Mouse (Mus musculus): ENCODE measurements around the gene Foxk1.

The Foxk1 gene

GRCm38 (mm10) chr5:142400981-142401640 lies at the start of gene Foxk1:
Gene Foxk1 (plus strand): TSS chr5:142401497.
- peak; percentile 54 for DNase-seq (ENCODE audit: low read depth)

GRCm38 (mm10) chr5:142352336-142352892 lies 48.9 kb upstream of the Foxk1 start:
- DNase-seq (ENCODE audit: low read depth), result no peak

DNA sequence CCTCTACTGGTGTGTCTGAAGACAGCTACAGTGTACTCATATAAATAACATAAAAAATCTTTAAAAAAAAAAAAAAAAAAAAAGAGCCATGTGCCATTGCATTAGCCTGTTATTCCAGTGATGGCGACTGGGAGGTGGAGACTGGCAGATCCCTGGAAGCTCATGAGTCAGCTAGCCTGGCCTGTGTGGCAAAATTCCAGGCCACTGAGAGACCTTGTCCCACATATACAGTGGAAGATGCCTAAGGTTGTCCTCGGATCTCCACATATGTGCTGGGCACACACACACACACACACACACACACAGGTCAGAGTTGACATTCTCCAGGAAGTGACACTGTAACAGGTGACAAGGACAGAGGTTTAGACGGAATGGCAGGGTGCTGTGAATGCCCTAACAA lies 46.2 kb upstream of the Foxk1 start:
- DNase-seq (ENCODE audit: low read depth), result no peak

DNA sequence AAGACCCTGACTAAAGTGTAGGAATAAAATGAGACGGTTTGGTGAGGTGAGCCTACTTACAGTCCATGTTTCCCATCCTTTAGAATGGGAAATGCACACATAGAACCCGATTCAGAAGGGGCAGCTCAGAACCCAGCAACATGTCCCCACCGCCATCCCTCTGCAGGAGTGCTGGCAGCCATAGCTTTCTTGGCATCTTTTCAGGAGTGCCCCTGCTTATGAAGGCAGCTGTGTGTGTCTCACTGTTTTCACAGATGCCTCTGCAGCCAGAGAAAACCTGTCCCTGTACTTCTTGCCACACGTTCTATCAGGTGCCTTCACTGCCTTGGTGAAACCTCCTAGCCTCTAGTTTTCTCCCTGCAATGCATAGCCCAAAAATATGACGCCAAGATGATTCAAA lies 40.1 kb upstream of the Foxk1 start:
- DNase-seq (ENCODE audit: low read depth), result no peak

DNA sequence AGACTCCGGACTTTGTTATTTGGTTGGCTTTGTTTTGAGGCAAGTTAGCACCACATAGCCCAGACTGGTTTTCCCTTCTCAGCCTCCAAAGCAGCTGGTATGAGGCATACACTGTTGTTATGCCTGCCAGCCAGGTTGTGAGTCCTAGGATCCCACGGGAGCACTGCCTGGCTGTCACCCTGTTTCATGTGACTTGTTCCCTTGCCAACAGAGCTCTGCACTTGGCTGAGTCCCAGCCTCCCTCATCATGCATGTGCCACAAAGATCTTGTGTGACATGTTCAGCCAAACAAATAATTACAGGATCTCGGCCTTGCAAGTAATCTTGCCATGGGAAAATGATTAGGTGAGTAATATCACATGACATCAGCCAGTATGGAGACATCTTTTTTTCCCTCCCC lies 38.4 kb upstream of the Foxk1 start:
- no peak for DNase-seq (ENCODE audit: low read depth)

GRCm38 (mm10) chr5:142364095-142364494 lies 37.2 kb upstream of the Foxk1 start:
- no peak for DNase-seq (ENCODE audit: low read depth)

DNA sequence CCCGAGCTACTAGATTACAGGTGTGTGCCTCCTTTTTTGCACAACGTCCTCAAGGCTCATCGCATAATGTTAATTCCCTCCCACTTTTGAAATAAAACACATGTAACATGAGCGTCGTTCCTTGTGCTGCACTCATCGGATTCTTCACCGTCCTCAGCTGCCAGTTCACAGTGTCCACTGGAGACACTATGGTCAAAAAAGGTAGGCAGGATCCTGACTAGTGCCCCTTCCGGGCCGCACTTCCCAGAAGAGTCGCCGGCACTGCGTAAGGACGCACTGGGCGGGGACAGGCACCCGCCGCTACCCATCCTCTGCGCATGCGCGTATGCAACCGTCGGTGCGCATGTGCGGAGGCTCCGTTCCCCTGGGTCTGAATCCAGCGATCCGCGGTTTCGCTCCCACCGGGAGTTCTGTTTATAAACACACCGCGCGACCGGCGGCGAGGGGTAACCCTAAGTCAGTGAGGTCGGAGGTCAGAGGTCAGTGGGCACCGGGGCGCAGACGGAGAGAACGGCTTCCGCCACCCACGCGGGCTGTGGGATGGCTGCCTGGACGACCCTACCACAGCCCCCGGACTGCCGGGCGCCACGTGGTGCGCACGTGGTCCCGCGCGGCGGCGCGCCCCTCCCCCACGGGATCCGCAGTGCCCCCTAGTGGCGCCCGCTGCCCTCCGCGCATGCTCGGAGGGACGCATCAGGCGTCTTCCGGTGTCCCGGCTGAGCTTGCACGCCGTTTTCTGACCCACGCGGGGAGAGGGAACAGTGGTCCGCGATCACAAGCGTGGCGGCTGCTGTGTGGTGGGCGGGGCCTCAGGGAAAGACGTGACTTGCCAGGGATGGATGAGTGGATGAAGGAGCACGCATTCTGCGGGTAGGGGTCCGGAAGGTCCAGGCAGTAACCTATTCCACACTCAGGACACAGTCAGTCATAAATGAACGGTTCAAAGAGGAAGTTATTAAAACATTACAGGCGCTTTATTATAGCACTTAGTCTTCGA lies 33.9 kb upstream of the Foxk1 start:
- peak; percentile 88 for DNase-seq (ENCODE audit: low read depth)

DNA sequence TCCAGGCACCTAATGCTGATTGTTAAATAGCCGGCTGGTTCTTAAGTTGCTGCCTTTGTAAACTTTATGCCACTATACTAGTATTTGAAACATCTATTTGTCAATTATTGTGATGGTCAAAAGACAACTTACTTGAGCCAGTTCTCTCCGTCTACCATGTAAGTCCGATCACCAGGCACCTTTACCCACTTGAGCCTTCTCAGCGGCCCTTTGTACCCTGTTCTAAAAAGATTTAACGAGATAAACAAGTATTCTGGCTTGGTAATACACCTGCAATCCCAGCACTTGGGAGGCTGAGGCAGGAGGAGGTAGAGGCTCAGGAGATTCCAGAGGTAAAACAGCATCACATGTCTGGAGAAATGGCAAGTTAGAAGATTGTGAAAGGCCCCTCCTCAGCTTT lies 33.2 kb upstream of the Foxk1 start:
- DNase-seq (ENCODE audit: low read depth), result no peak

GRCm38 (mm10) chr5:142370406-142371171 lies 30.7 kb upstream of the Foxk1 start:
- no peak for DNase-seq (ENCODE audit: low read depth)

GRCm38 (mm10) chr5:142371172-142372155 lies 29.8 kb upstream of the Foxk1 start:
- no peak for DNase-seq (ENCODE audit: low read depth)

DNA sequence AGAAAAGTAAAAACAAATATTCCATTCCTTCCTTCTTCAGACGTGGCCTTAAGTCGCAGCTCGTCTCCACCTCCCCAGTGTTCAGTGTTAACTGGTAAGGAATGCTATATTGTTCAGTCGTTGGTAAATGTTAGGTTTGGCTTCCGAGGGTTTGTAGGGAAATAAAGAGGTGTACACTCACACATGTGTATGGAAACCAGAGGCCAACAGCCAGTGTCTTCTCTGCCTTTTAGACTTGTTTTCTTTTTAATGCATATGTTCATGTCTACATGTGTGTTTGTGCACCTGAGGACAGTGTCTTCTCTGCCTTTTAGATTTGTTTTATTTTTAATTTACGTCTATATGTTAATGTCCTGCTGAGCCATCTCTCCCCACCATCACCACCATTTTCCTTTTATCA lies 29.1 kb upstream of the Foxk1 start:
- no peak for DNase-seq (ENCODE audit: low read depth)

DNA sequence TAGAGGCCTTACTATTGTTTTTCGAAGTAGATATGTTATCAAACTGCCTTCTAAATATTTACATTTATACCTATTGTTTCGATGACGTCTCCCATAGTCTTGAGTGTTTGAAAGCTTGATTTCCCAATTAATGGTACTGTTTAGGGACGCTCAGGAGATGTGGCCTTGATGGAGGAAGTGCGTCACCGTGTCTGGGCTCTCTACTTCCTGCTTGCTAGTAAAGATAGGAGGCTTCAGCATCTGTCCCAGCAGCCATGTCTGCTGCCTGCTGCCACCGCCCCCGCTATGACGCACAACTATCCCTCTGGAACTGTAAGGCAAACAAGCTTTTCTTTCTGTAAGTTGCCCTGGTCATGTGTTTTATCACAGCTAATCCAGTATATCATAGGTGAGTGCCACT lies 27.0 kb upstream of the Foxk1 start:
- no peak for DNase-seq (ENCODE audit: low read depth)

DNA sequence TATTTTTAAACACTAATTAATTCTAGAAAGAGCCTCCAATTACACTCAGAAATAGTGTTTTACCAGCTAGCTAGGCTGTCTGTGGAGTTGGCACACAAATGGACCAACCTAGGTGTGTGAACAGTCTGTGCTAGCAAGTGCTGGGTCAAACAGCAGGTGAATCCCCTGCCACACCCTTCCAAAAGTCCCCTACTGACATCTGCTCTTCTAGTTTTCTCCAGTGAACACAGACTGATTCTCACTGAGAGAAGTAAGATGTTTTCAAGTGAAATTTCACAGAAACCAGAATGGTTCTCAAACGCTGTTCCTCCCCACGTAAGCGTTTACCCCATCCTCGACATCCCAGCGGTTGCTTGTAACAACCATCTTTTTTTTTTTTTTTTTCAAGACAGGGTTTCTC lies 25.7 kb upstream of the Foxk1 start:
- no peak for DNase-seq (ENCODE audit: low read depth)

GRCm38 (mm10) chr5:142376071-142376470 lies 25.2 kb upstream of the Foxk1 start:
- DNase-seq (ENCODE audit: low read depth), result no peak

DNA sequence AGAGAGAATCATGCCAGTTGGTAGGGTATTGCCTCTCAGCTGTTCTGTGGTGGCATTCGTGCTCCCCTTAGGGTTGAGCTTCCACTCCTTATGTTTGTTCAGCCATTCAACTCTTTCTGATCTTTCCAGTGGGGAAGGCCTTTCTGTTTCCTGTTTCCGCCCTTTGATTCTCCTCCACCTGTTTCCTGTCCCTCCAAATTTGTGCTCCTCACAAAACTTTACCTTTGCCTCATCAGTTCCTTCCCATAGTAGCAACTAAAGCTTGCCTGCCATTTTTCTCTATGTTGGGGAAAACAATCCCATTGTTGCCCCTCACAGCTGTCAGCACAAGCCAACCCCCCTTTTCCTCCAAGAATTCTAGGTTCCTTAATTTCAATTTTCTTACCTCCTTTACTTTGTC lies 23.2 kb upstream of the Foxk1 start:
- no peak for DNase-seq (ENCODE audit: low read depth)

DNA sequence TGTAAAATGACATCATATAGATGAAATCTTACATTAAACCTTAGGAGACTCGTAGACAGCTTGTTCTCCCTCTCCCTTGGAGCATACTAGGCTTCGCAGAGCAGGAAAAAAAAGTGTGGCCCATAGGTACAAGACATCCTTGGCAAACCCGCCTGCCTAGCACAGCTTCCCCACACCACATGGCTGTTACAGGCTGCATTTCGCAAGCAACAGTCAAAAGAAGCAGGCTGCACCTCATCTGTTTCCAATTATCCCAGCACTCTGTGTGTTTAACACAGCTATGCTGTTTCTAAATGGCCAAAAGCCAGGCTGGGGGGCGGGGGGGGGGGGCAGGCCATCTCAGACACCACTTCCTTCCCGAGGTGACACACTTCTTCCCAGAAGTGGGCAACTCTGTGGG lies 20.8 kb upstream of the Foxk1 start:
- DNase-seq (ENCODE audit: low read depth), result no peak

DNA sequence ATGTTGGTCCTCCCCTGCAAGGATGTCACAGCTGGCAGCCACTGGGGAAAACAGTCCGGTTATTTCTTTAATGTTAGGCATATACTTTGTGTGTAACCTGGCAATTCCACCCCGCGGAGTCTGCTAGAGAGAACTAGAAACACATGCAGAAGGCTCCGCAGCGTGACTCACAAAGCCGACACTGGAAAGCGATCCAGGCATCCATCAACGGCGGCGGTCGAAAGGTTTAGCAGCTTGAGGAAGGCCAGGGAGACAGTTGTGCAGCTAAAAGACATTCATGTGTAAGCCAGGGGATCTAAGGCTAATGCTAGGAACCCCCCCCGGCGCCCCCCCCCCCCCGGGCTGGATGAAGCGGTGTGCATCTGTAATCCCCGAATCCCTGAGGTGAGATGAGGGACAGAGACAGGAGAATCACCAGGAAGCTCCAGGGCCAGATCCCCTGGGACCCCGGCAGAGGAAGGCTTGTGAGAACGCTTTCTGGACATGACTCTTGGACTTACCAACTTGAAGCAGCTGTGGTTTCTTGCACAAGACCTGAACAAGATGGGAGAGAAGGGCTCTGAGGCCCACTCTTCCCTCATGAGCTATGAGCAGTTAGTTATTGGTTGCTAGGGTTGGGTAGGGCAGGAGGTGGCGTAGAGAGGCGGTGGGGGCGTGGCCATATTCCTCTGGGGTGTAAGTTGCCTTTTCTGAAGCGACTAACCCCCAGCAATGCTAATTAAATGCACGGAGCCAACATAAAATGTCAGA lies 16.2 kb upstream of the Foxk1 start:
- no peak for DNase-seq (ENCODE audit: low read depth)

DNA sequence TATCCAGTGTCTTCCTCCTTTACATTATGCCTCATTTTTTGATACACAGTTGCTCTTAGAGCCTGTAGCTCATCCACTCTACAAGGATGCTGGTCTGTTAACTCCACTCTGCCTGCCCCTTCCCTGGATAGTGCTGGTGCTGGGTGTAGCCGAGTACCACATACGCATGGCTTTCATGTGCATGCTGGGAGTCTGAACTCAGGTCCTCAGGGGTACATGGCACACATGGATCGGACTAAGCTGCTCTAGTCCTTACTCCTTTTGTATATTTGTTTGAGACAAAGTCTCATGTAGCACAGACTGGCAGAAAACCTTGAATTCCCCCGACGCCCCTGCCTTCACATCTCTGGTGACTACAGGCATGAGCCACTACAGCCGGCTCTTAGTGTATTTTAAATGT lies 15.0 kb upstream of the Foxk1 start:
- DNase-seq (ENCODE audit: low read depth), result no peak

DNA sequence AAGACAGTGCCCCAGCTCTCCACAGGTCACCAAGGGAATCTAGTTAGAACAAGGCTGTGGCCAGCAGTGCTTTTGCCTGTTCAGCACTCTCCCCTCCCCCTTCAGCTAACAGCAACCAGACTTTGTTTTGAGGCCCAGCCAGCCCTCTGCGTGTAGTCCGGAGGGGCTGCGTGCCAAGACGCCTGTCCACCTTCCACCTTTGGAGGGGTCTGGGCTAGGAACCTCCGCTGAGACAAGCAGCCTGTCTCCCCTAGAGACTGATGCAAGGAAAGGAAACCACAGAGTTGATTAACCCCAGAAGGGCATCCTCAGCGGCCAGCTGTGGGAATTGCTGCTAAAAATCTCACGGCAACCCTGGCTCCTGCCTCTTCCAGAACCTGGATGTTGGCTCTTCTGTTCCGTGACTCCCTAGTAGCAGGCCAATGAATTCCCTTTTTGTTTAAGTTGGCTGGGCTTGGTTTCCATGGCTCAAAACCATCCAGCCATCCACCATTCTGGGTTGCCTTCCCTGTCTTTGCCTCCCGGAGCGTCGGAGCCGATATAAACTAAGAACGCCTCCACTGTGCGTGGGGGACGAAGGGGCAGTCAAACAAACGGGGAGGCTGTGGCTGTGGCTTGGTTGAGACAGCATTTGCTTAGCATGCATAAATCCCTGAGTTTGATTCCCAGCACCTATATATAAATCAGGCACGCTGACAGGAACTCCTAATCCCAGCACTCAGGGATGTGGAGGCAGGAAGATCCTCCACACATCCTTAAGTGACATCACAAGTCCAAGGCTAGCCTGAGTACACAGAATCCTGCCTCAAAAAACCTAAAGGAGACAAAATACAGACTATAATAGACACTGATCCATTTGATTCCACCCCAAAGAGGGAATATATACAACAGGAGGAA lies 14.3 kb upstream of the Foxk1 start:
- DNase-seq (ENCODE audit: low read depth), result no peak

All from c-Kit-positive CD71-negative TER-119-negative erythroid progenitor cells, embryonic 14.5 days (primary cell).